Mouse (Mus musculus) limb, embryonic 14.5 days (tissue): ENCODE results near the gene Tent4a. TPM values are rescaled to one million over a fixed set of nuclear protein-coding genes. Genes with fewer than 3 reads are reported as not detected.
A peak's percentile ranks its signal among the peaks of the same experiment; 100 is the strongest.

Experiments
- ATAC-seq: fragments of 200-750 bp; cut with Nextera tagmentation; 2 replicates; pipeline ENCODE4 v1.8.0; 2017; ENCODE audit warnings: low read depth, moderate number of reproducible peaks, moderate TSS enrichment; ENCODE audit not compliant: low FRiP score
- DNase-seq: peaks from one replicate; pipeline ENCODE4 v3.0.0-alpha.2; 2015; ENCODE audit warnings: low spot score
- H3K27ac ChIP-seq: fragments of 300-500 bp; sonication (generic); replicated peaks from 2 replicates; pipeline ENCODE4 v1.5.1; 2014; ENCODE audit warnings: low read depth, mild to moderate bottlenecking, low read length, moderate library complexity, mixed read lengths
- H3K27me3 ChIP-seq: fragments of 300-500 bp; sonication (generic); 2 replicates; pipeline ENCODE4 v1.6.1; 2014; ENCODE audit warnings: low read length, mixed read lengths; ENCODE audit not compliant: control insufficient read depth, insufficient read depth
- H3K36me3 ChIP-seq: fragments of 300-500 bp; sonication (generic); 2 replicates; pipeline ENCODE4 v1.6.1; 2014; ENCODE audit warnings: mild to moderate bottlenecking, low read length, moderate library complexity, mixed read lengths; ENCODE audit not compliant: control insufficient read depth, insufficient read depth
- H3K4me1 ChIP-seq: fragments of 300-500 bp; sonication (generic); 2 replicates; pipeline ENCODE4 v1.6.1; 2014; ENCODE audit warnings: antibody characterized with exemption, low read length, mixed read lengths; ENCODE audit not compliant: control insufficient read depth, insufficient read depth
- H3K4me2 ChIP-seq: fragments of 300-500 bp; sonication (generic); replicated peaks from 2 replicates; pipeline ENCODE4 v1.6.1; 2014; ENCODE audit warnings: low read depth, mild to moderate bottlenecking, low read length, moderate library complexity; ENCODE audit not compliant: severe bottlenecking
- H3K4me3 ChIP-seq: fragments of 300-500 bp; sonication (generic); replicated peaks from 2 replicates; pipeline ENCODE4 v1.5.1; 2014; ENCODE audit warnings: low read length
- H3K9ac ChIP-seq: fragments of 300-500 bp; sonication (generic); 2 replicates; pipeline ENCODE4 v1.6.1; 2014; ENCODE audit warnings: mild to moderate bottlenecking, low read depth, low read length, moderate library complexity; ENCODE audit not compliant: severe bottlenecking
- H3K9me3 ChIP-seq: fragments of 300-500 bp; sonication (generic); 2 replicates; pipeline ENCODE4 v1.6.1; 2016; ENCODE audit warnings: low read length; ENCODE audit not compliant: control insufficient read depth
- POLR2A ChIP-seq: fragments of 200-500 bp; IDR thresholded peaks from 2 replicates; pipeline ENCODE4 v1.8.0; 2012; ENCODE audit warnings: inconsistent platforms, mild to moderate bottlenecking, moderate library complexity, borderline replicate concordance; ENCODE audit not compliant: insufficient read depth, insufficient read length; ENCODE audit errors: extremely low read depth
- WGBS: fragments of 180-500 bp; shearing (Covaris S2); extraction: QIAGEN DNeasy Blood & Tissue Kit; methylation state at CpG from one replicate; pipeline ENCODE4 v1.1.7; 2014; 5-methylcytosine and 5-hydroxymethylcytosine counted together
- polyA plus RNA-seq, 2 experiments: library from polyadenylated mRNA; depleted of rRNA in 1 of 2; stranded (reverse) in 1 of 2; unstranded in 1 of 2; fragments of >200 nt; fragmentation: Nextera tagmentation in 1 of 2; extraction: Ambion mirVana in 1 of 2; gene quantifications; 2 replicates each; pipeline versions ENCODE4 v1.2.1 to v1.2.3; 2012 to 2014

The Tent4a gene
- polyA plus RNA-seq, 2 experiments: 8.7 to 25.7 TPM

GRCm38 (mm10) chr13:69530156-69530555 lies 4.3 kb downstream of the Tent4a start:
- WGBS: 85% methylated on average over 3 of the region's 3 CpGs
- Histone ChIP-seq H3K9ac (no peak overlapping the region; the same call in 1 of the 2 replicates), H3K27me3 (no peaks in the 10 kb centered on the region), H3K9me3 (no peaks in the 10 kb centered on the region), H3K36me3 (peaks cover 10% of the 10 kb centered on the region), H3K27ac (no peak overlapping the region), H3K4me3 (no peak overlapping the region), H3K4me1 (peaks cover 35% of the 10 kb centered on the region), H3K4me2 (no peak overlapping the region)
- DNase-seq: no peak
- no peak for TF ChIP-seq POLR2A
- ATAC-seq: no peak

- no peak overlapping the region for H3K9ac ChIP-seq
- no peak for ATAC-seq
- H3K27me3 ChIP-seq: no peaks in the 10 kb centered on the region
- no peaks in the 10 kb centered on the region for H3K9me3 ChIP-seq
- no peak overlapping the region for H3K27ac ChIP-seq
- peaks cover 45% of the 10 kb centered on the region for H3K4me1 ChIP-seq
- no peak overlapping the region for H3K4me3 ChIP-seq
- no peak for DNase-seq
- 85% methylated on average over 7 of the region's 7 CpGs for WGBS
- H3K36me3 ChIP-seq: peaks cover 10% of the 10 kb centered on the region
- TF ChIP-seq POLR2A: no peak
- no peak overlapping the region for H3K4me2 ChIP-seq
Observed at GRCm38 (mm10) chr13:69528531-69528930, 5.9 kb downstream of the Tent4a start.

- 63% methylated on average over 4 of the region's 4 CpGs for WGBS
- no peak for TF ChIP-seq POLR2A
- no peaks in the 10 kb centered on the region for H3K27me3 ChIP-seq
- 0 out of 2 replicates have a peak overlapping the region, but pooled peaks have one; percentile 6 for H3K4me2 ChIP-seq
- H3K9ac ChIP-seq: no peak overlapping the region
- peak; percentile 42; the same call in 1 of the 2 replicates for ATAC-seq
- no peaks in the 10 kb centered on the region for H3K9me3 ChIP-seq
- H3K36me3 ChIP-seq: peaks cover 10% of the 10 kb centered on the region
- DNase-seq: no peak
- H3K4me3 ChIP-seq: no peak overlapping the region
- H3K27ac ChIP-seq: 0 out of 2 replicates have a peak overlapping the region, but pooled peaks have one; percentile 26
- peaks cover 26% of the 10 kb centered on the region for H3K4me1 ChIP-seq
Observed at GRCm38 (mm10) chr13:69525867-69526266, 8.6 kb downstream of the Tent4a start.

GRCm38 (mm10) chr13:69524158-69524530 lies 10.3 kb downstream of the Tent4a start:
- Histone ChIP-seq H3K27ac (no peak overlapping the region), H3K36me3 (no peaks in the 10 kb centered on the region), H3K9me3 (no peaks in the 10 kb centered on the region), H3K4me2 (no peak overlapping the region), H3K9ac (no peak overlapping the region), H3K27me3 (no peaks in the 10 kb centered on the region), H3K4me1 (peaks cover 23% of the 10 kb centered on the region), H3K4me3 (no peak overlapping the region)
- no peak for ATAC-seq
- 61% methylated on average over 2 of the region's 2 CpGs for WGBS
- no peak for DNase-seq
- no peak for TF ChIP-seq POLR2A

- DNase-seq (no peak), ATAC-seq (no peak)
- Histone ChIP-seq H3K4me1 (peaks cover 23% of the 10 kb centered on the region), H3K27ac (no peak overlapping the region), H3K9me3 (no peaks in the 10 kb centered on the region), H3K4me3 (no peak overlapping the region), H3K9ac (0 out of 2 replicates have a peak overlapping the region, but pooled peaks have one; percentile 22), H3K4me2 (no peak overlapping the region), H3K27me3 (no peaks in the 10 kb centered on the region), H3K36me3 (no peaks in the 10 kb centered on the region)
- WGBS: 50% methylated on average over 14 of the region's 14 CpGs
- no peak for TF ChIP-seq POLR2A
Observed at GRCm38 (mm10) chr13:69523444-69524157, 10.8 kb downstream of the Tent4a start.
